Mouse (Mus musculus): Measurements from ENCODE around the gene Zbtb34. TPM values are rescaled to one million over a fixed set of nuclear protein-coding genes. Genes with fewer than 3 reads are reported as not detected.
A peak's percentile ranks its signal among the peaks of the same experiment; 100 is the strongest.

Zbtb34 gene
- 1 to 10 TPM in 1 of 2 experiments, under 1 TPM in 1; 0.66 to 1.2 TPM for polyA plus RNA-seq (2017; shearing (Covaris generic))

GRCm38 (mm10) chr2:33430771-33431699, at the start of gene Zbtb34:
Zbtb34 (minus strand) TSS chr2:33431324.
- peak; percentile 79 for ATAC-seq

- no peak for ATAC-seq
Measured at GRCm38 (mm10) chr2:33477961-33478755, 47.0 kb upstream of the Zbtb34 start.

GRCm38 (mm10) chr2:33475961-33476360, 44.8 kb upstream of the Zbtb34 start:
- no peak for ATAC-seq

- ATAC-seq, result peak; percentile 92
Measured at GRCm38 (mm10) chr2:33468466-33469097, 37.5 kb upstream of the Zbtb34 start, which contains the start of gene Zbtb43. Zbtb43 (minus strand) TSS chr2:33468559.

- ATAC-seq, result peak; percentile 7
Measured at GRCm38 (mm10) chr2:33467546-33468465, 36.7 kb upstream of the Zbtb34 start.

- ATAC-seq, result no peak
Measured at GRCm38 (mm10) chr2:33465966-33466365, 34.8 kb upstream of the Zbtb34 start.

- no peak for ATAC-seq
Measured at GRCm38 (mm10) chr2:33465215-33465614, 34.1 kb upstream of the Zbtb34 start.

GRCm38 (mm10) chr2:33462066-33462465, 30.9 kb upstream of the Zbtb34 start:
- no peak for ATAC-seq

- no peak for ATAC-seq
Measured at GRCm38 (mm10) chr2:33461066-33461465, 29.9 kb upstream of the Zbtb34 start.

GRCm38 (mm10) chr2:33459660-33460059, 28.5 kb upstream of the Zbtb34 start:
- ATAC-seq, result no peak

- no peak for ATAC-seq
Measured at GRCm38 (mm10) chr2:33456696-33457095, 25.6 kb upstream of the Zbtb34 start.

GRCm38 (mm10) chr2:33456242-33456641, 25.1 kb upstream of the Zbtb34 start:
- ATAC-seq, result no peak

- ATAC-seq, result no peak
Measured at GRCm38 (mm10) chr2:33455350-33455749, 24.2 kb upstream of the Zbtb34 start.

- ATAC-seq, result no peak
Measured at GRCm38 (mm10) chr2:33454816-33455215, 23.7 kb upstream of the Zbtb34 start.

- no peak for ATAC-seq
Measured at GRCm38 (mm10) chr2:33453476-33453875, 22.4 kb upstream of the Zbtb34 start.

GRCm38 (mm10) chr2:33452721-33453120, 21.6 kb upstream of the Zbtb34 start:
- ATAC-seq, result no peak

- ATAC-seq, result no peak
Measured at GRCm38 (mm10) chr2:33452140-33452539, 21.0 kb upstream of the Zbtb34 start.

- no peak for ATAC-seq
Measured at GRCm38 (mm10) chr2:33451038-33451978, 20.2 kb upstream of the Zbtb34 start.

GRCm38 (mm10) chr2:33449119-33449873, 18.2 kb upstream of the Zbtb34 start:
- ATAC-seq, result no peak

- ATAC-seq, result no peak
Measured at GRCm38 (mm10) chr2:33446796-33447195, 15.7 kb upstream of the Zbtb34 start.

All from activated CD4-positive, CD25-positive, alpha-beta regulatory T cell, adult 4 months (primary cell).